Mouse (Mus musculus) limb, embryonic 14.5 days (tissue): ENCODE results near the gene Zfp335. TPM values are rescaled to one million over a fixed set of nuclear protein-coding genes. Genes with fewer than 3 reads are reported as not detected.

Source experiments
- ATAC-seq: fragments of 200-750 bp; cut with Nextera tagmentation; 2 replicates; pipeline ENCODE4 v1.8.0; 2017; ENCODE audit warnings: low read depth, moderate number of reproducible peaks, moderate TSS enrichment; ENCODE audit not compliant: low FRiP score
- DNase-seq: peaks from one replicate; pipeline ENCODE4 v3.0.0-alpha.2; 2015; ENCODE audit warnings: low spot score
- H3K27ac ChIP-seq: fragments of 300-500 bp; sonication (generic); replicated peaks from 2 replicates; pipeline ENCODE4 v1.5.1; 2014; ENCODE audit warnings: low read depth, mild to moderate bottlenecking, low read length, moderate library complexity, mixed read lengths
- H3K27me3 ChIP-seq: fragments of 300-500 bp; sonication (generic); 2 replicates; pipeline ENCODE4 v1.6.1; 2014; ENCODE audit warnings: low read length, mixed read lengths; ENCODE audit not compliant: control insufficient read depth, insufficient read depth
- H3K36me3 ChIP-seq: fragments of 300-500 bp; sonication (generic); 2 replicates; pipeline ENCODE4 v1.6.1; 2014; ENCODE audit warnings: mild to moderate bottlenecking, low read length, moderate library complexity, mixed read lengths; ENCODE audit not compliant: control insufficient read depth, insufficient read depth
- H3K4me1 ChIP-seq: fragments of 300-500 bp; sonication (generic); 2 replicates; pipeline ENCODE4 v1.6.1; 2014; ENCODE audit warnings: antibody characterized with exemption, low read length, mixed read lengths; ENCODE audit not compliant: control insufficient read depth, insufficient read depth
- H3K4me2 ChIP-seq: fragments of 300-500 bp; sonication (generic); replicated peaks from 2 replicates; pipeline ENCODE4 v1.6.1; 2014; ENCODE audit warnings: low read depth, mild to moderate bottlenecking, low read length, moderate library complexity; ENCODE audit not compliant: severe bottlenecking
- H3K4me3 ChIP-seq: fragments of 300-500 bp; sonication (generic); replicated peaks from 2 replicates; pipeline ENCODE4 v1.5.1; 2014; ENCODE audit warnings: low read length
- H3K9ac ChIP-seq: fragments of 300-500 bp; sonication (generic); 2 replicates; pipeline ENCODE4 v1.6.1; 2014; ENCODE audit warnings: mild to moderate bottlenecking, low read depth, low read length, moderate library complexity; ENCODE audit not compliant: severe bottlenecking
- H3K9me3 ChIP-seq: fragments of 300-500 bp; sonication (generic); 2 replicates; pipeline ENCODE4 v1.6.1; 2016; ENCODE audit warnings: low read length; ENCODE audit not compliant: control insufficient read depth
- POLR2A ChIP-seq: fragments of 200-500 bp; IDR thresholded peaks from 2 replicates; pipeline ENCODE4 v1.8.0; 2012; ENCODE audit warnings: inconsistent platforms, mild to moderate bottlenecking, moderate library complexity, borderline replicate concordance; ENCODE audit not compliant: insufficient read depth, insufficient read length; ENCODE audit errors: extremely low read depth
- WGBS: fragments of 180-500 bp; shearing (Covaris S2); extraction: QIAGEN DNeasy Blood & Tissue Kit; methylation state at CpG from one replicate; pipeline ENCODE4 v1.1.7; 2014; 5-methylcytosine and 5-hydroxymethylcytosine counted together
- polyA plus RNA-seq, 2 experiments: library from polyadenylated mRNA; depleted of rRNA in 1 of 2; stranded (reverse) in 1 of 2; unstranded in 1 of 2; fragments of >200 nt; fragmentation: Nextera tagmentation in 1 of 2; extraction: Ambion mirVana in 1 of 2; gene quantifications; 2 replicates each; pipeline versions ENCODE4 v1.2.1 to v1.2.3; 2012 to 2014

Gene Zfp335
- 37.9 and 48.9 TPM in 2 replicates for polyA plus RNA-seq (2012; rRNA removed)
- 13.7 and 17.7 TPM in 2 replicates for polyA plus RNA-seq (2014; fragmentation: Nextera tagmentation; extraction: Ambion mirVana)

DNA sequence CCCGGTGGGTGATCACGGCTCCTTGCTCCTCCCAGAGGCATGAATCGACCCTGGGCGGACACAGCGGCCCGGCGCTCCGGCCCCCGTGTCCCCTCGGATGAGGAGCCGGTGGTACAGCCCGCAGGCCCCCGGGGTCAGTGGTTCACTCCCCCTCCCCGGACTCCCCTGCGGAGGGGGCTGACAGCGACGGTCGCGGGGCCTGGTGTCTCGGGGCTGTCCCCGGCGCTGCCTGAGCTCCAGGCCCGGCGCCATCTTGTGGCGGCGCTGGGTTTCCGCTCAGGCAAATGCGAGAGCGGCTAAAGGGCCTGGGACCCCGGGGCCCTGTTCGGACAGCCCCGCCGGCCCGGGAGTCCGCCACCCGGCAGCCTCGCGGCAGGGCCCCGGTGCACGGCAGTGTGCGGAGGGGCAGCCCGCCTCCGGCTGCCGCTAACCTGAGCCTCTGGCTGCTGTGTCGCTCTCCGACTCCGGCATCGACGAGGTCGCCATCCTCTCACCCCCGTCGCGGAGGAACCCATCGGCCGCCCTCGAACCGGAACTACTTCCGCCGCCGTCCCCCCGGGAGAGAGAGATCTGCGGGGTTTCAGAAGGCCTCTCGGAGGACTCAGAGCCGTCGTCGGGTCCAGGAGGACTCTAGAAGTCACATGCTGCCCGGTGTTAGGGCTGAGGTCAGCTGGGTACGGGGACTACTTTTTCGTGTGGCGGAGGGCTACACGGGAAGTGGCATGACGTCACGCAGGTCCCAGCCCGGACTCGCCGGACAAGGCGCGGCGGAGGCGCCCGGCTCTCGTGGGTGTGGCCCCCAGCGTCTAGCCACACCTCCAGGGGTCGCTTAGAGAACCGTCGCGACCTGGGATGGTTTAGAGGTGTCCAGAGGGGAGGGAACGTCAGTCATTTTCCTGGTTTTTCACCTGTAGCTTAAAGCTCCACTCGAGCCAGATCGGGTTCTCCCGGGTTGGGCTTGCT is at the start of gene Zfp335:
Gene Zfp335, minus strand, starts transcription at position 672 of the 963 bp plus-strand sequence.
- Histone ChIP-seq H3K27me3 (no peaks in the 10 kb centered on the region), H3K9me3 (peaks cover 1% of the 10 kb centered on the region; the same call in 1 of the 2 replicates), H3K36me3 (peaks cover 33% of the 10 kb centered on the region), H3K4me2 (peak within 1 kb of the TSS; percentile 80), H3K4me3 (peak within 1 kb of the TSS; percentile 82), H3K4me1 (peaks cover 15% of the 10 kb centered on the region), H3K9ac (peak within 1 kb of the TSS; percentile 96), H3K27ac (peak within 1 kb of the TSS; percentile 100)
- WGBS = under 1% methylated on average over 75 of the region's 91 CpGs
- ATAC-seq = peak; percentile 90
- DNase-seq = peak; percentile 91
- peak; percentile 69; the same call in 1 of the 2 replicates for TF ChIP-seq POLR2A

DNA sequence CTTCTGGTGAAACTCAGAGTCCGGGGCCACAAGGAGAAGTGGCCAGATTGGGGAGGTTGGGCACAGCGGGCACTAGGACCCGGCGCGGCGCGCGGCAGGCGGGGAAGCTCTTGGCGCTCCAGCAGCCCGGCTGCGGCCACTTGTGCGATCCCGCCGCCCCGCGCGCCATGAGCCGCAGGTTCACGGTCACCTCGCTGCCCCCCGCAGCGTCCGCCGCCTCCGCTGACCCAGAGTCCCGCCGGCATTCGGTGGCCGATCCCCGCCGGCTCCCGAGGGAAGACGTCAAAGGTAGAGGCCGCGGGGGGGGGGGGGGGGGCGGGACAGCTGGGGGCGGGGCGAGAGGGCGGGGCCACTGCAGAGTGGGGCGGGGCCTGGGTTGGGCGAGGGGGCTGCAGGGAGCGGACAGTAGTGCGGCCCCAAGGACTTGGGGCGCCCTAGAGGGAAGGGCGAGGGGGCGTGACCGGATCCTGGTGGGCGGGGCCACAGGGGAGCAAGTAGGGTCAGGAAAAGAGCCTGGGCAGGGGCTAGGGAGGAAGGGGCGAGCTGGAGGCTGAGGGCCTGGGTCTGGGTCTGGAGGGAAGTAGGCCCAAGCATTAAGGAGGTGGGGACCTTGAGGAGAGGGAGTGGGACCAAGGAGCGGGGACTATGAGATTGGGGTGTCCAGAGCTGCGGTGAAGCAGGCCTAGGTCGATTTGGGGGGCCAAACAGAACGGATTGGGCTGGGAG is 49.3 kb upstream of the Zfp335 start, which contains the start of gene Slc12a5:
Gene Slc12a5, plus strand, starts transcription at position 87 of the 726 bp plus-strand sequence.
- H3K9me3 ChIP-seq = no peaks in the 10 kb centered on the region
- H3K4me1 ChIP-seq = no peaks in the 10 kb centered on the region
- TF ChIP-seq POLR2A = no peak
- no peak within 1 kb of the TSS for H3K27ac ChIP-seq
- no peaks in the 10 kb centered on the region for H3K36me3 ChIP-seq
- ATAC-seq (peak; percentile 41; the same call in 1 of the 2 replicates), DNase-seq (no peak)
- WGBS = 3% methylated on average over 24 of the region's 54 CpGs
- H3K4me2 ChIP-seq = peak within 1 kb of the TSS; percentile 63
- H3K4me3 ChIP-seq = peak within 1 kb of the TSS; percentile 53
- H3K27me3 ChIP-seq = no peaks in the 10 kb centered on the region
- peak within 1 kb of the TSS; percentile 47; the same call in 1 of the 2 replicates for H3K9ac ChIP-seq

DNA sequence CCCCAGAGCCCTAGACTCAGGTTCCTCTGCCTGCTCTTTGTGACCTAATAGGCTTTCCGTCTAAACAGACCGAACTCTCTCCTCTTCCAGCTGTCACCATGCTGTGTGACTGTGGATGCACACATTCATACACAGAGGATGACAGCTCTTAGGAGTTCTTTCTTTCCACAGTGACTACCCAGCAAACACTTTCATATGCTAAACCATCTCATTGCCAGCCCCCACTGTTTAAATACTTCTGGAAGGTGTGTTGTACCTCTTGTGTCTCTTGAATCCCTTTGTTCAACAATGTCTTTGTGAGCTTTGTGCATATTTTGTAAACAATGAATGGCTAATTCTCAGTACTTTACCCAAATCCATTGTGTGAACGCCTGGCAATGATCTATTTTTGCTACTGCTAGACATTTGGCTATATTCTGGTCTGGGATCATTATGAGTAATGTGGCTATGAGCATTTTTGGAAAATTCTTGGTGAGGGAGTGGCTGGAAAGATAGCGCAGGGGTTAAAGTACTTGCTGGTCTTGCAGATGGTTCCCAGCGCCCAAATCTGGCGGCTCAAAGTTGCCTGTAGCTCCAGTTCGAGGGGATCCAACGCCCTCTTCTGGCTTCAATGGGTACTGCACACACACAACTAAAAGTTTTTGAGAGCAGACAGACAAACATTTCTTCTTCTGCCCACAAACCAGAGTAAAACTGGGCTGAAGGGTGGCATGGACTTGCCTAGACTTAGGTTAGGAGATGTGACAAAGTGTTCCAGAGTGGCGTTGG is 46.2 kb upstream of the Zfp335 start:
- WGBS = 71% methylated on average over 9 of the region's 9 CpGs
- Histone ChIP-seq H3K4me2 (no peak overlapping the region), H3K27me3 (0 out of 2 replicates have a peak, but pooled peaks cover 4% of the 10 kb centered on the region), H3K27ac (no peak overlapping the region), H3K4me3 (no peak overlapping the region), H3K36me3 (no peaks in the 10 kb centered on the region), H3K4me1 (no peaks in the 10 kb centered on the region), H3K9ac (no peak overlapping the region), H3K9me3 (no peaks in the 10 kb centered on the region)
- DNase-seq (no peak), ATAC-seq (no peak)
- TF ChIP-seq POLR2A = no peak

DNA sequence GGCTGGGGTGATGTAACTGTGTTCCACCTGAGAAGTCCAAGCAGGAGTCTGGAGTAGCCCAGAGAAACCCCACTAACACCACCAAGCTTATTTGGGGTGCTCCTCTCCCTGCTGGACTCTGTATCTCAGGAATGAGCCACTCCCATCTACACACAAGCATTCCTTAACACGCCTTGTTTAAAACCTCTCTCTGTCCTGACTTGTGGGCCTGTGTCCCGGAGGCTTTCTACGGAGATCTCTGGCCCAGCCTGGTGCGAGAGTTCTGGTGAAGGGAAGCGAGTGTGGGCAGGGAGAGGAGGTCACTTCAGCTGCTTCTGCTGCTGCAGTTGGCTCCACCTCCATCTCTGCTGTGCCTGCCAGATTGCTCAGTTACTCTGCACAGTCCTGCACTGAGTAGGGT is 44.6 kb upstream of the Zfp335 start:
- Histone ChIP-seq H3K27me3 (peaks cover 18% of the 10 kb centered on the region), H3K36me3 (no peaks in the 10 kb centered on the region), H3K27ac (no peak overlapping the region), H3K9me3 (no peaks in the 10 kb centered on the region), H3K9ac (no peak overlapping the region), H3K4me2 (no peak overlapping the region), H3K4me1 (no peaks in the 10 kb centered on the region), H3K4me3 (no peak overlapping the region)
- ATAC-seq (no peak), DNase-seq (no peak)
- WGBS = 54% methylated on average over 5 of the region's 5 CpGs
- no peak for TF ChIP-seq POLR2A
